Mouse (Mus musculus) testis, postnatal 14 days (tissue): ENCODE measurements around the gene Ets1.

Experiments
- DNase-seq: peaks from one replicate; pipeline ENCODE4 v3.0.0; 2021; ENCODE audit warnings: low spot score

Ets1 gene

DNA sequence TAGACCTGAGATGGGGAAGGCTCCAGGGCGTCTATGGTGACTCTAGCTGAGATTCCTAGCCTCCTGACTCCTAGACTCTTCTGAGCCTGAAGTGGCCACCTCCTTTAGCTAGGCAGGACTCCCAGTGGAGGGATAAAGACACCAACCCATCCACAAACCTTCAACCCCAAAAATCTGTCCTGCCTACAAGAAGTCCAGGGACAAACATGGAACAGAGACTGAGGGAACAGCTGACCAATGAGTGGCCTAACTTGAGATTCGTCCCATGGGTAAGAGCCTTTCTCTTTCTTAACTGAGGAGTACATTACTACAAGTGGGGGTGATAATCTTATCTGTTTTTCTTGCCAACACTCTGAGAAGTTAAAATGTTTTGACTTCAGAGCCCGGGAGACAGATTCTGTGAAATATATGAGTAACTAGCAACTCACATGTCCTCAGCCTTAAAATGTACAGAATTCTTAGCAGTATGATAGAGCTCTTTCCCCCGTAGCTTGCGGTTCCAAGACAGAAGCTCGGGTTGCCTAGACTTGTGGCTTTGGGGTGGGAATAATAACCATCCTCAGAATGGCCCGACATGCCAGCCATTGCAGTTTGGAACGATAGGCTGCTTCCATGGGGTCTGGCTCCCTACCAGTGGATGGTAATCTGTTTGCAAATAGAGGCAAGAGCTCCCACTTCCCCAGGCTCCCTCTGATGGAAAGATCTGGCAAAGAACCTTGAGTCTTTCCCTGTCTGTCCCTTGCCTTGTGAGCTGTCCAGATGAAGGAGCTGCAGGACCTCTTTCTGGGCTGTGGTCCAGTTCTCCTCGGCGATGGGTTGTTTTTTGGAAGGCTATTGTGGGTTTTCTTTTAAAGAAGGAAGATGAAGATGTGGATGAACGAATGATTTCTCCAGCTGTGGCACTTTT is 30.8 kb downstream of the Ets1 start:
- no peak for DNase-seq

- DNase-seq, result no peak
These were observed 31.5 kb downstream of the Ets1 start for GRCm38 (mm10) chr9:32667518-32667908.

DNA sequence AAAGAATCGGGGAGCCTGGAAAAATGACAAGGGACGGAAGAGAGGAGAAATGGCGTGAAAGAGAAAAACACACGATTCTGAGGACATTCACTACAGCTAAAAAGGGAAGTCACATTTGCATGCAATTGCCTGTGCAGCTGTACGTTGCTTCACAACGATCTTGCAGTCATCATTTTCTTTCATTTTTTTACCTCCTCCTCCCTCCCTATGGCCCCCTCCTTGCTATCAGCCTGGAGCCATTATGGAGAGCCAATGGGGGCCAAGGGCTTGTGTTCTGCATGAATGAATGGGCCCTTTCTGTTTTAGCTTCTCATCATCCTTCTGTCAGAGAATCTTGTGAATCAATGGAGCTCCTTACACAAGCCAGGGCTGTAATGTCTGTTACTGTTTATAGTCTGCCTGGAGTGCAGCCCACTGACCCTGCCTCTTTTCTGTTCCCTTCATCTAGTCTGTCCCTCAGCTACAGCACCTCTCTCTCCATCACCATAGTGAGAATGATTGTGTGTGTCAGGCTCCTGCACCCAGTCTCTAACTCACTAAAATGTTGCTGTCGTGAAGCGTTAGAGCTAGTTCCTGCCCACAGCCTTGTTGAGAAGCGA is 32.2 kb downstream of the Ets1 start:
- no peak for DNase-seq

GRCm38 (mm10) chr9:32669397-32669796 is 33.4 kb downstream of the Ets1 start:
- DNase-seq, result no peak

- DNase-seq, result peak; percentile 57
These were observed 36.2 kb downstream of the Ets1 start for GRCm38 (mm10) chr9:32671970-32672859.

DNA sequence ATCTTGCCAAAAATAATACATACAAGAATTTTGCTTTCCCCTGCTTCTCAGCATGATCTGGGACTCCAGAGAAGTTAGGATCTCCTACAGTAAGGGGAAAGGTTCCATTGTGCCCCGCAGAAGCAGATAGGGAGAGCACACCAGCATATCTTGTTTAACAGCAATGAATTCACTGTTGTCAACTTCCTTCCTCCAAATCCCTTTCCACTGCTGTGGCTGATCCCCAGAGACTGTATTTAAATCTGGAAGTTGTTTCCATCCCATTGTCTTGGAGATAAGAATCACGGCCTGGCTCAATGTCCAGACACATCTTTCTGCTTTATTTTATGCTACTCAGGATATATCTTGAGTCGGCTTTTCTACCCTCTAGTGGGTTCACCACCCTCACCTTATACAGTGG is 37.9 kb downstream of the Ets1 start:
- no peak for DNase-seq

GRCm38 (mm10) chr9:32675671-32676409 is 39.8 kb downstream of the Ets1 start:
- peak; percentile 48 for DNase-seq

DNA sequence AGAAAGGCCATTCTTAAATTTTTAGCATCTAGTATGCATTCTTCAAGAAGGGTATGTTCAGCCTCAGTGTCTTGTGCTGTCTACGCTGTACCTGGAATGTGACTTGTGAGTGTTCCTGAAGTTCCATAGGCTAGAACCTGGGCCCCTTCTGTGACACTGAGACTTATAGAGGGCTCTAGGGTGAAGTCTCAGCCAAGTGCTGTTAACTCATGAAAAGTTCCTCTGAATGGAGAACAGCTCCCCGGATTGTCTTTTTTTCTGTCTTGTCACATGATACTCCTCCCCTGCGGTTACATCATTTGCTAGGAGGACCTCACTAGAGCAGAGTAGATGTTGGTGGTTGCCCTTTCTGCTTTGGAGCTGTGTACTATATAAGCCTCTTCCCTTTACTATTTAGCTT is 40.5 kb downstream of the Ets1 start:
- no peak for DNase-seq

GRCm38 (mm10) chr9:32677646-32678045 is 41.6 kb downstream of the Ets1 start:
- no peak for DNase-seq

GRCm38 (mm10) chr9:32678120-32678757 is 42.2 kb downstream of the Ets1 start:
- no peak for DNase-seq

DNA sequence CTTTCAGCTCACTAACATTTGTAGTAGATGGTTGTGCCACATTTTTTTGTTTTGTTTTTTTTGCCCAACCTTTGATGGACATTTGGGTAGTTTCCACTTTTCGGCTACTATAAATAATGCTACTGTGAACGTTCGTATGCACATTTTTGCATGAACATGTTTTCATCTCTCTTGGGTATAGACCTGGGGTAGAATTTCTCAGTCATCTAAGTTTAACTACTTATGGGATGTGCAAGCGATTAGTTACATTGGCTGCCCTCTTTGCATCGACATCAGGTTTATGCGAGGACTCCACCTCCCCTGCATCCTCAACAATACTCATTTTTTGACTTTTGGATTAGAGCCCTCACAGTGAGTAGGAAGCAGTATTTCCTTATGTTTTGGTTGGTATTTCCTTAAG is 43.5 kb downstream of the Ets1 start:
- no peak for DNase-seq

GRCm38 (mm10) chr9:32680201-32680600 is 44.2 kb downstream of the Ets1 start:
- no peak for DNase-seq

DNA sequence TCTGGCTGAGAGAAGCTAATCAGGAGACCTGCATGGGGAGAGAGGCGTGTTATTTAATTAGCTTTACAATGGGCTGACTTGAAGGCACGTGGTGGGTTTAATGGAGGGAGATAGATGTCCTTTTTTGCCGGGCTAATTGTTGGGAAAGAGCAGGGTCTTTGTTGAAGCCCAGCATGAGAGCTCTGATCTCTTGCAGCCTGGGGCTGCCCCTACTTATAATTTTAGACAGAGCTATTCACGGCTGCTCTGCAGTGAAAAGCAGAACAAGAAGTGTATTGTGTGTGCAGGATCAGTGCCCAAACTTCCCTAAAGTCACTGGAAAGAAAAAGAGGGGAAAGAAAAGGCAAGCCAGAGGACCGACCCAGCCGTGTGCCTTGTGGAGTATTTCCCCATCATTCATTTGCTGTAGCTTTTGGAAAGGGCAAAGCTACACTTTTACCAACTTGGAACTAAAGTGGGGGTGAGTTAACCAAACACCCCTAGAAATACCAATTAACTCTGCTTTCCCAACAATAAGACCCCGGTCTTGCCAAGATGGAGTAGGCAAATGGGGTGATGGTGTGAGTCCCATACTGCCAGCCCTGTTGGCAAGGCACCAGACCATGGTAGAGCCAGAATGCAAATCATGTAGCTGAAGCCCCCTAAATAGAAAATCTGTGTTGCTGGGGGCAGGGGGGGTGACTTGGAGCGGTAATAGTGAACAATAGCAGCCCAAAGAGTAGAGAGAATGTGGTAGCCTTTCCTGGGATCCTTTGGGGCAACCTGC is 50.0 kb downstream of the Ets1 start:
- no peak for DNase-seq

GRCm38 (mm10) chr9:32688351-32688750 is 52.3 kb downstream of the Ets1 start:
- DNase-seq, result no peak

DNA sequence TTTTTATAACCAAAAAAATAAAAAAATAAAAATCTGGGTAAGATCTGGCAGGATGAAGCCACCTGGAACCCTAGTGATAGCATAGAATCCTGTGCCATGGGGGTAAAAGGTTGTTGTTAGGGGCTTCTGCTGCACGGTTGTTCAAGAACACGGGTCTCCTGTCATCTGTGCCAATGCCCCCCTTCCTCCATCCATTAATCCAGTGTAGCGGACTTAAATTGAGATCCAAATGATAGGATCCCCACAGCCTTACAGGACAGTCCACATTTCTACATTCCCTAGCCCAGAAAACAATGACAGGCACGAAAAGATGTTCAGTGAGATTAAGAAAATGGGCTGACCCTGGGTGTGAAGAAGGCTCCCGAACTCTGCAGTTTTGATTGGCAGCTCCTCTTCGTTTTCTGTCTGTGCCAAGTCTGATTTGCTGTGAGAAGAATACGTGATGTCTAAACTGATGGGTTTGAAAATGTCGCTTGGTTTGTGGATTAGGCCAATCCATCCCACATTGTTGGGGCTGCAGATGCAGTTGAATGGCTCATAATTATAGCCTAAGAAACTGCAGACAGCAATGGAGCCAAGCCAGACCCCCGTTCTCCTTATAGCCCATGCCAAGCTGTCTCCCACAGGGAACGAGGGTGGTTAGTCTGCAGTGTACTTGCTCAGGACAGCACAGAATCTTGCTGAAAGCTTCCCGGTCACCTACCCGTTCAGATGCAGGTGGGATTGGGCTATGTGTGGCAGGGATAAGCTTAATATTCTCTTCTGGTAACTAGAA is 55.3 kb downstream of the Ets1 start:
- no peak for DNase-seq

DNA sequence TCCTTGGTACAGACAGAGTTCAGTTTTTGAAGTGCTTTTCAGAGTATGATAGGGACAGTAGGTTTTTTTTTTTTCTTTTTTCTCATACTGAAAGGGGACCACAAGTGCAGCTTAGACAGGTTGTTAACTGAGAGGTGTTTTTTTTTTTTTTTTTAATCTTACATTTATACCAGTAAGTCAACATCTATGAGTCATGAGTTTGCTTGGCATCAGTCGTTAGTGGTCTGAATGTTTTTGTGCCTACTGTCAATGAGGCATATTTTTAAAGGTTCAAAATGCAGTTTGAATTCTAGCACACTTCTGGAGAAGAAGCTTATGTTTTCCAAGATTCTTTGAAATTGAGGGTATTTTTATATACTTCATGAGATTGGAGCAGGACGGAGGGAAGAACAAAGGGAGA is 56.9 kb downstream of the Ets1 start:
- no peak for DNase-seq

GRCm38 (mm10) chr9:32693411-32693810 is 57.4 kb downstream of the Ets1 start:
- DNase-seq, result no peak

GRCm38 (mm10) chr9:32694111-32694824 is 58.2 kb downstream of the Ets1 start:
- no peak for DNase-seq

DNA sequence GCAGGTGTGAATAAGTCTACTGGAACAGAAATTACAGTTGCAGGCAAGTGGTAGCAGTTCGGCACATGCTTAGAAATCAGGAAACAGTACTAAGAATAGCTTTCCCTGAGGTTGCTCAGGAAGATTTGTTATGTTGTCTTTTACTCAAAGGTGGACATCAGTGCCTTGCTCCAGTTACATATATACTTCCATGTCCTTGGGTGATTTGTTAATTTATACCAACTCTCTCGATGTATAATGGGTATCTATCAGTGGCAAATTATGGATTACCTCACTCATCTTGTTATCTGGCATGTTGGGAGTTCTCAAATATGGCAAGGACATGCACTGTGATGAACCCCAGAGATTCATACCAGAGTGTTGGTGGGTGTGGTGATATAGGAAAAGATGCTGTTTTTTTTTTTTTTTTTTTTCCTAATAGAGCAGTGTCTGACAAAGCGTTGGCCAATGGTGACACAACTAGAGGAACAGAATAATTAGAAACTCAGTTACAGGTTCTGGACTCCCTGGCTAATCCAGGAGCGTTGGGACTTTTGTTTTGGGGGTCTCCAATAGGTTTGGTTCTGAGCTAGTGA is 59.0 kb downstream of the Ets1 start:
- DNase-seq, result no peak
